Mouse (Mus musculus): Measurements from ENCODE around the gene Pkhd1. TPM values are rescaled to one million over a fixed set of nuclear protein-coding genes. Genes with fewer than 3 reads are reported as not detected.

Pkhd1 gene
- total RNA-seq (2023): not detected

GRCm38 (mm10) chr1:20617849-20618530 lies at the start of gene Pkhd1:
Gene Pkhd1, minus strand, starts transcription at chr1:20618064.

Other genes with a start within 250 kb of the Pkhd1 start
- not detected for gene Il17a, start 112.8 kb upstream of the Pkhd1 start, total RNA-seq (2023)
- 2.1 TPM for gene Il17f, start 172.6 kb upstream of the Pkhd1 start, total RNA-seq (2023)
- gene Mcm3, start 202.2 kb upstream of the Pkhd1 start, total RNA-seq (2023): 50.5 TPM

Measured in CD4-positive naive resting alpha-beta T cell, adult 57 days (primary cell).